Mouse (Mus musculus): Measurements from ENCODE around the gene Adamtsl1.

Adamtsl1 gene

DNA sequence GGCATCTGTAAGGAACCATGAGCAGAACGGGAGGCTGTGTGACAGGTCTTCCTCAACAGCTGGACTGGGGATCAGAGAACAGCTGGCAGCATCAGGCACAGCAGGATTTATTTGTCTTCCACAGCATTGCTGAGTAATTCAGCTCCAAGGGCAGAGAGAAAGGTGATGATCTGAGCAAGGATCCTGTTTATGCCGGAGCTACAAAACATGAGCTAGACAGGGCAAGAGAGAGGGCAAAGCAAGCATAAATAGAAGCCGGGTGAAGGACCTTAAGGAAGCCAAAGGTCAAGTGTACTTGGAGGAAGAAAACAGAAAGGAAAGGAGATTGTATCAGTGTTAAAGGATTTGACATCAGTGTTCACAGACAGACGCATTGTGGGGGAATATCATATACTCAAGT is 158.3 kb downstream of the Adamtsl1 start:
- no peak for DNase-seq (ENCODE audit: low spot score)

DNA sequence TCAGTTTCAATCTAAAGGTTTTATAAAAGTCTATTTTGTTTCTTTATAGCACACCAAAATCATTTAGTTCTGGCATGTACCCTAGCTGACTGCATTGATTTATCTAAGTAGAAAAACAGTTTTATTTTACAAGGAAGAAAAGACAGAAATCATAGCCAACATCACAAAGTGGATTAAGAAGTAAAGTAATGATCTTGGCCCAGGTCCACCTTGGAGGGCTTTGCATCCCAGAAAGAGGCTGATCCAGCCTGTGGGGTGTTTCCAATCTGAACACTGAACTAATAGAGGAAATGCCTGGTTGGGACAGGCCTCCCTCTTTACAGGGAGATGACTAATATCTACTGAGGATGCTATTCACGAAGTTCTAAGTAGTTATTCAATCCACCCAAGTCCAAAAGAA is 163.6 kb downstream of the Adamtsl1 start:
- DNase-seq (ENCODE audit: low spot score): no peak

DNA sequence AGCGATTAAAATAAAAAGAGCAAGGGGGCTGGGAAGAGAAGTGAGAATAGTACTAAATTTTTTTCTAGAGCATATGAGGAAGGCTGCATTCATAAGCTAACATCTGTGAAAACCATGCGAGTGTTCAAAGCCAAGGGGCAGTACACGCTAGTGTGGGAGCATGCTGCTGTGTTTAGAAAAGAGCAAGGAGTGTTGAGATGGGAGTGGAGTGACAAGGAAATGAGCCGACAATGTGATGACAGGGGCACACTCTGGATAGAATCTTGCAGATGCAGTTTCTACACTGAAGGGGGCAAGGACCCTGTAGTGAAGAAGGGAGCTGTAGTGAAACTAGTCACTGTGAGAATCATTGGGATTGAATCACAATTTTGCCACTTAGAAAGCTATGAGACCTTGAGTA is 172.2 kb downstream of the Adamtsl1 start:
- DNase-seq (ENCODE audit: low spot score): no peak

DNA sequence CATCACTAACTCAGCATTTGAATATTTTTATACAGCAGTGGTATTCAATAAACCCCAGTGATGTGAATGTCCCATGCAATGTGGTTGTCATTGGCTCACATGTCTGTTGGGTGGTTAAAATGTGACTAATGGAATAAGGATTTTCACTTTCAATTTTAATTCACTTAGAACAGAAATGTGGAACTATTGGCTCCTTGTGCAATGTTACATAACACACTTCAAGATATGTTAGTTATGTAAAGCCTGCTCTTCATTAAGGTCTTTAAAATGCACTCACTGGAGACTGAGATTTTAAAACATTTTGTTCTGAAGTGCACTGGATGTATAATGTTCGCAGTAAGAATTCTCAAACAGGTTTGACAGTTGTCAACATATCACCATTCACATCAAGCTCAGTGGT is 181.3 kb downstream of the Adamtsl1 start:
- DNase-seq (ENCODE audit: low spot score): no peak

DNA sequence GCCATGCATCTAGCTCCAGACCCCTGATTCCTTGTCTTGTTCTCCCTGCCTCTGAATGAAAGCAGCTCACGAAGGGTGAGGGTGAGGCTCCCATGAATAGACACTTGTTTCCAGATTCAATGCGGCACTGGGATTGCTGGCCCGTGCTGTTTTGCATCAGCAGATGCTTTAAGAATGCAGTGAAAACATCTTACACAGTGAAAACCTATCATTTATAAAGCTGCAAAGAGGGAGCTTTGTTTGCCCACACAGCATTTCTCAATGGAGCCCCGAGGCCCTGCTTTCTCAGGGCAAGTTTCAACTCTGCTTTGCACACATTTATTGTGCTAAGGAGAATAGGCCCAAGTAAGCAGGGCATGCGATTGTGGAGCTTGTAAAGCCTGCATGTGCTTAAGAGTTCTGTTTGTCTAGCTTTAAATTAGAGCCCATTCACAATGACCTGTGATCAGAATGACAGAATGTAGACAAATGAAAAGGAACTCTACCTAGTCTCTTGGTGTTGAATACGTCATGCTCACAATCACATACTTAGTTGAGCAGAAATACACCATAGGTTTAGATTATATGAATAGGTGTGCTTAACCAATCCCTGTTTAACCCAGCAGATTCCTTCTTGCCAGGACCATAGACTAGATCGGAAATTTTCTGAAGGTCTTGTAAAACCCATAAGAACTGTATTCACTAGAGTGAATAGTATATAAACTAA is 193.5 kb downstream of the Adamtsl1 start:
- no peak for DNase-seq (ENCODE audit: low spot score)

DNA sequence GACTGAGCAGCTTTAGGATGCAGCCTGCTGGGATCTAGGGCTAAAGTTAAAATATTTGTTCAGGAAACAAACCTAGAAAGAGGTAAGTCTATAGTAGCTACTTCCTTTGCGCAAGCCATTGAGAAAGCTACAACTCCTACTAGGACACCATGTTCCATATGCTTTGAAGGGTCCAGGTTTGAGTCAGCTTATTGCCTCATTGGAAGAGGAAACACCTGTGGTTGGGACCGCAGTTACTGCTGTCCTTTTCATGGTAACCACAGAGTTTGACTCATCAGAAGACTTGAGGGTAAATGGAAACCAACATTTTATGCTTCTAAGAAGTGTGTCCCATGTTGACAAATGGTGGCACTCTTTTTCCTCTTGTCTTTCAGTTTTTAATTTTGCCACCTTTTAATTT is 195.7 kb downstream of the Adamtsl1 start:
- DNase-seq (ENCODE audit: low spot score): no peak

DNA sequence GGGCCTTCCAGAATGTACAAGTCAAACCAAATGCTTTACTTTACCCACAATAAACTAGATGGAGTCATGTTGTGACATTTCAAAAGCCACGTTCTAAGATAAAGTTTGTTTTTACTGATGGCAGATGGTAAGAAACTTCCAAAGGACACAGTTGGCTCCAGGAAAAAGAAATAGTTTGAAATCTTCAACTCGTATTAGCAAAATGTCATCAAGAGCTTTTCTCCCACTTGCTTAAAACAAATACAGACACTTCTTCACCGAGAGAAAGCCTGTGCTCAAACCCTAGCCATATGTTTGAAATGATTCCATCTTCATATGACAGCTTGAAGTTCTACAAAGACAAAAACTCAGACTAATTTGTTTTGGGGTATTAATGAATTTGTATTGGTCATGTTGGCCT is 211.0 kb downstream of the Adamtsl1 start:
- no peak for DNase-seq (ENCODE audit: low spot score)

DNA sequence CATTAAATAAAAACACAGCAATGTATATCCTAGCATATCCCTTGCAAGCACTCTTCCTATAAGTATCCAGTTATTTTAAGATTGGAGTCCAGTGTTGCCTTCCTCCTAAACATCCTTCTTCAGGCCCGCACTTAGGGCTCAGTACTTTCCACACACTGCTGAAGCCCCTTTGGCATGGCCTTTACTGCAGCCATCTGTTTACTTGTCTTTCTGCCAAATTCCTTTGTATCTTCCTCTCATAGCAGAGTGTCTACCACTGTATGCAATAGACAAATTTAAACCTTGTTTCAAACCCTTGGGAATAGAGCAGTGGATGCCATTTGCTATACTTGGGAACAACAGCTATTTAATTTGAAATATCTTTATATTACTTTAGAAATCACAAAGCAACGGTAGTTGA is 213.8 kb downstream of the Adamtsl1 start:
- DNase-seq (ENCODE audit: low spot score): no peak

DNA sequence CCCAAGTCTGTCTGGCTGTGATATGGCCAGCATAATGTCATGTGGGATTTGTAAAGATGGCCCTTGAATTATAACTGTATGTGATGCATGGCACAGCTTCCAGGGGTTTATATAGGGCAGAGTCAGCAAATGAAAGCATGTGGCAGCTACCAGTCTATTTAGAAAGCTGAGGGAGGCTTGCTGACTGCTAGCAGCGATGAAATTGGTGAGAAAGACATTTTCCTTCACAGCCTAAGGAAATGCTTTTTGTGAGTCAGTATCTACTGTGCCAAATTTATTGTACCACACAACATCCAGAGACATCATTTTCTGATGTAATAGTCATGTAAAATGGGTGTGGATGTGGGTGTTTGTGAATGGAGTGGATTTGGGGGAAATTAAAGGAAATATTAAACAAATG is 214.4 kb downstream of the Adamtsl1 start:
- no peak for DNase-seq (ENCODE audit: low spot score)

DNA sequence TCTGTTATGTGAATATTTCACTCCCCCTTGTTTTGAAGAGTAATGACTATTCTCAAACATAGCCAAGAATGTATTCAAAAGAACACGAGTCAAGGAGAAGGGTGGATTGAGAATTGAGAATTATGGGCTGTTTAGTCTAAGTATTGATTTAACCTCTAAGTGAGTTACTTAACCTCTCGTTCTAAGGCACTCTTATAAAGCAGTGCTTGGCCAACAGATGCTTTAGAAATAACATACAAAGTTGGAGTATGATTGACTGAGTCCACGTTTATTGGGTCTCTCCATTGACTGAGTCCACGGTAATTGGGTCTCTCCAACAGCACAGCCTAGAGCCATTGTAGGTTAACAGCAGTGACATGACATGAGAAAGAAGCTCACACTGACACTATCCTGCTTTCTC is 226.5 kb downstream of the Adamtsl1 start:
- no peak for DNase-seq (ENCODE audit: low spot score)

DNA sequence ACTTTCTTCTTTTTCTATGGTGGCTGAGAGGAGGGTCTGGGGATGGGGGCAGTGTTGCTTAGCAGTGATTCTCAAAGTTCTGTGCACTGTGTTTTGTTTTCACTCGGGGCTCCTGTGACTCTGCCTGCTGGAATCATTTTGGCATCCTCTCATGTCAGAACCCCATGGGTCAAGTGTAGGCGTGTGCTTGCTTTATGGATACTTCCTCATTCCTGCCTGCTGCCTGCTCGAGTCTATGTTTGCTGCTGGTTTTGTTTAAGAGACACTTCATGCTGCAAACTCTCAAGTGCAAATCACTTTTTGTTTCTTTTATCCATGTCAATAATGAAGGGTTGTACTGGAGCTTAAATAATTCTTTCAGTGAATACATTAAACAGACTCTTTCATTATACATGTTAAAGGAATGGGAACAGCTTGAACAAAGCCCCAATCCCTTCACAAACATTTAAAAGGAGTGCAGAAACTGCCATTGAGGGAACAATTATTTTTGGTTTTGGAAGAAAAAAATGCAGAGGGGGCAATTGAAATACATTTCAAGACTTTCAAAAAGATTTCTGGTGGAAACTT is 227.9 kb downstream of the Adamtsl1 start:
- no peak for DNase-seq (ENCODE audit: low spot score)

DNA sequence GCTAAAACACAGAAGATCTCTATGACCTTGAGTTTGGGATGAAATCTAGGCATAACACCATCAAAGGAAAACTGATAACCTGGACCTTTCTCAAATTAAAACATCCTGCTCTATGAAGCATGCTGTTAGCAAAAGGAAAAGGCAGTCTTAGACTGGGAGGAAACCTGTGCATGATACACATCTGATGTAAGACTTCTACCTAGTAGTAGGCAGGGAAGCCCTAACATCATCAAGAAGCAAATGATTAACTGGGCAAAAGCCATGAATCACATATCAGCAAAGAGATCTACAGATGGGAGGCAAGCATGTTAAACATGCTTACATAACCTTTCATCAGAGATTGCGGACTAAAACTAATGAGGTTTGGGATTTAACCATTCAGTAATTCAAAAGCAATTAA is 229.5 kb downstream of the Adamtsl1 start:
- DNase-seq (ENCODE audit: low spot score): no peak

DNA sequence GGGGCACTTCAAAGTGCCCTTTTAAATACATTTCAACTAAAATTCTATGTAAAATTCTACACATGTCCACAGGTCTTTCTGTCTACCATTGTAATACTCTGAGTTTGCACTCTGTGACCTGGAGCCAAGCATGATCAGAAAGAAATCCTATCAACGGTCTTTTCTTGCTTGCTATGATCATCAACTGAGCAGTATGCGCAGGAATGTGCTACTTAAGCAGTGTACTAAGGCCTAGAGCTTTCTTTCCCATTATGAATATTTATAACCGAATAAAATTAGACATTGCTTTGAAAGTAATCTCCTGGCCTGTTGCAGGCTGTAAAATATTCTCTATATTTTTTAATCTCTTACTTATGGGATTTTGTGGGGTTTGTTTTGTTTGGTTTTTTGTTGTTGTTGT is 248.7 kb downstream of the Adamtsl1 start:
- DNase-seq (ENCODE audit: low spot score): no peak

DNA sequence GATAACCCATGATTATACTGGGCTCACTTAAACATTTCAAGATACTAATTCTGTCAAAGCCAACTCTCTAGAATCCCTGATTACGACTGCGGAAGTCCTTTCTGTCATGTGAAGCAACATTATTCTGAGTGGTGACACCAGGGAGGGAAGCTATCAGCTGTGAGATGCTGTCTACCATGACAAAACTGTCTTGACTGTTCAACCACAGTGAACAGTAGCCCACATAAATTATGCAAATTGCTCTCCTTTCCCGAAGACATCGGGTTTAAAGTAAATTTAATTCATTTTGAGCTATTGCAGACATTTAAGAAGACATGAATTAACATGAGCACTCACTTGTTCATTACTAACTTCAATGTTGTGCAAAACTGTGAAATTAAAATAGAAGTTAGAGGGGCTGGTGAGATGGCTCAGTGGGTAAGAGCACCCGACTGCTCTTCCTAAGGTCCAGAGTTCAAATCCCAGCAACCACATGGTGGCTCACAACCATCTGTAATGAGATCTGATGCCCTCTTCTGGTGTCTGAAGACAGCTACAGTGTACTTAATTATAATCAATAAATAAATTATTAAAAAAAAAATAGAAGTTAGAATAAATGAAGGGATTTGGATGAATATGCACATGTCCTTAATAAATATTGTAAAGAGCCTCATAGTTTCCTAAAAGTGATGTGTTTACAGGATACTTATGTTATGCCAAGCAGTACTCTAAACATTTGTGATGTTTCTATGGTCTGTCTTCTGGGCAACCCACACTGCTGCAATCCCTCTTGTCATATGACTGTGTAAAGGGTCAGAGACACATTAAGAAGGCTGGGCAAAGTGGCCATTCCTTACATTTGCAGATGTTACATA is 249.4 kb downstream of the Adamtsl1 start:
- DNase-seq (ENCODE audit: low spot score): no peak

DNA sequence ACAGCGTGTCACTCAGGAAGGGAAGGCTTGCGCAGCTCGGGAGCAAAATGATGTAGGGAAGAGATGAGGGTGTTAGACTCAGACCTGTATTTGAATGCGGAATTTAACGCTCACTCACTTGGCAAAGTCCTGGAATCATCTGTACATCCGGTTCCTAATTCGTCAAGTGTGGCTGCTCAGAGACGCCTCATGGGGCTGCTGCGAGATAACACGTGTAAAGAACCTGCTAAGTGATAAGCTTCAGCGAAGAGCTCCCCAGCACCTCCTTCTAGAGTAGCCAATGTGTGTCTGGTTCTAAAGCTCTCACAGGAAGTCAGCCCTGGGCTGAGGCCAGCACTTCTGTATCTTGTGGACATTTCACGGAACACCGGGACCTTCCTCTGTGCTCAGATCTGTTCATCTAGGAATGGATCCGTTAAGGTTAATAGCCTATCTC is 250.1 kb downstream of the Adamtsl1 start:
- no peak for DNase-seq (ENCODE audit: low spot score)

DNA sequence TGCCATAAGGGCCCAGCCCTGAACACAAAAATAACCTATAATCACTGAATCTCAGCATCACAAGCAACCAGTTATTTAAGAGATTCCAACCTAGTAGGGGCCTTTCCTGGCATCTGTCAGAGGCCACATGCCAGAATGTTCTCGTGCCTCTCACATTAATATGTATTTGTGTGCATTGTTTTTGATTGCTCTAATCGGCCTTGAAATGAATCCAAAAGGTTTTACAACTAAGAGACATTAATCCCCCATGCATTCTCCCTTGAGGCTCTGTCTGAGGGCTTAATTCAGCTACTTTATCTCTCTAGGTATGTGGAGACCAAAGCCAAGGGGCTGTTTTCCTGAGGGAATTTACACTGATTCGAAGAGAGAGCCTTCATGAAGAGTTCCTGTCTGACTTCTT is 250.5 kb downstream of the Adamtsl1 start:
- no peak for DNase-seq (ENCODE audit: low spot score)

DNA sequence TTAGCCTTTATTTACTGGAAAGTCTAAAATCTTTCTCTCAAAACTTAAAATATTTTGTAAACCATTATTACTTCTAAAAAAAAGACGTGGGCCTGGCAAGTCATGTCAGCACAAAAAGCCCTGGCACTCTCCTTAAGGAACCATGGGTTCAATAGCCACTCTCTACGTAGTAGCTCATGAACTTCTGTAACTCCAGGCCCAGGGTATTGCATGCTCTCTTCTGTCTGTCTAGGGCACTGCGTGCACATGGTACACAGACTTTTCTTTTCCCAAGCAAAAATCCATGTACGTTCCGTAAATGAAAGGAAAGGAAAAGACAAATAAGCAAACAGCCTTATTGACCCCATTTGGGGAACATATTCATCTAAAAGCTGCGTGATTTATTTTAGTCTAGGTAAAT is 253.7 kb downstream of the Adamtsl1 start:
- no peak for DNase-seq (ENCODE audit: low spot score)

DNA sequence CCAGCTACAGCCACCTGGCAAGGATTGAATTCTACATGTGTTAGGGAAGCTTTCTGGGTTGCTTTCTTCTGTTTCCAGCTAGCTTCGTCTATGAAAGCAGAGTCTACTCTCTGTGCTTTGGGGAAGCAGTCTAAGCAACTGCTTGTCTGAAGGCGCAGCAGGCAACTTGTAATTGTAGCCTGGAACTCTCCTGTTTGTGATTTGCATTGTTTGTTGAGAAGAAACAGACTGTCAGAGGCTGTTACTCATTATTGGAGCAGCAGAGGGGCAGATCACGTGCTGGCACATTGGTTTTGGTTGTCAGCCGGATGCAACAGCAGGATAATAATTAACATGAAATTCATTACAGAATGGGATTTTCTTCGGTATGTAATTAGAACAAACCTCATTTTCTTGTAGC is 254.1 kb downstream of the Adamtsl1 start:
- no peak for DNase-seq (ENCODE audit: low spot score)

DNA sequence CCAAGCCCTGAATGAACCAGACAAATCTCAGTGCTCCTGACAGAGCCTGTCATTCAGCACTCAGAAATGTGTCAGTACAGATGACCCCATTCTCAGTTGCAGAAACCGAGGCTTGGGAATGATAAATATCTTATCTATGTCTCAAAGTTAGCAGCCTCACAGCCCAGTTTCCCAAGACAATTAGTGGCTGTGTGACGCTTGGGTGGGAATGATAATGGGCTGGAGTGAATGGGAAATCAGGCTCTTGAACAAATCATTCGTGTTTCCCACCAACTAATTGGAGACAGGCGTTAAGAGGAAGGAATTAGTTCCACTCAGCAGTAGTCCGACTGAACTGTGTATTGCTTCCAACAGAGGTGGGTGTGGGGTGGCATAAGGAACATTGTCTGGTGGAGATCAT is 268.5 kb downstream of the Adamtsl1 start:
- DNase-seq (ENCODE audit: low spot score): no peak

DNA sequence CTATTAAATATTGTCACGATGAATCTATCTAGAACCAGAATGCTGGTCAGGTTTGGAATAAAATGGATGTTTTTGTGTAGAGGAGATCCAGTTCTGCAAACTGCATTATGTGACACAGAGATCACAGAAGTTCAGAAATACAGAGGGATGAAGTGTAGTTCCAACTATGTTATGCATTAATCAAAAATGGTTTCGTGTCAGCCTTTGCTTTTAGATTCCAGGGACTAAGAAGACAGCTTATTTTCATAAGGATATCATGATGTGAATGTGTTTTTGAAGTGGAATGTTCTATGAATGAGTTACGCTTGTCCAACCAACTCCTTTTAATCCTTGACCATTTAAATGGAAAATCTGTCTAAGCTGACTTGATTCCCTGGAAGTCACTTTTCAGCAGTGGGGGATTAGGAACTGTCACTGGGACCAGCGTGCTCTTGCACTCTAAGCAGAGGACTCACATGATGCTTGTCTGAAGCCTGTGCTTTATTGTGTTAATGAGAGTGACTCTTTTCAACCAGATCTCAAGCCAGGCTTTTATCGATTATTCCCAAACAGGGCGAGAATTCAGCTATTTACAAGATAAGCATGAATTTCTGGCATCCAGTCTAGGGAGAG is 269.9 kb downstream of the Adamtsl1 start:
- DNase-seq (ENCODE audit: low spot score): no peak

DNA sequence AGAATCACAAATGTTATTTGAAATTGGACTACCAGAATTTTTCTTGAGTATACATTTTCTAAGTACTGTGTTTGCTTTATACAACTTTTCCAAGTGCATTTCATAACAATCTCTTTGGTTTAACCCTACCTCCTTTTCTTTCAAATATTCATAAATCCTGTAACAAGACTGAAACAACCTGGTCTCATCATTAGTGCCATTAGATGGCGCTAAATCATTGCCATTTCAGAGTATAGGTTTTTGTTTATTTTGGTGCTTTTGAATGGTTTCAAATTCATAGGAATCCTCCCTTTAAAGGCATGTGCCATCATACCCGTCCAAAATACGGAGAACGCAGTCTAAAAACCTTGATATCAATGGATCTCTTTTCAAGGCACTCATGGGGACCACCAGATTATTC is 270.5 kb downstream of the Adamtsl1 start:
- no peak for DNase-seq (ENCODE audit: low spot score)

DNA sequence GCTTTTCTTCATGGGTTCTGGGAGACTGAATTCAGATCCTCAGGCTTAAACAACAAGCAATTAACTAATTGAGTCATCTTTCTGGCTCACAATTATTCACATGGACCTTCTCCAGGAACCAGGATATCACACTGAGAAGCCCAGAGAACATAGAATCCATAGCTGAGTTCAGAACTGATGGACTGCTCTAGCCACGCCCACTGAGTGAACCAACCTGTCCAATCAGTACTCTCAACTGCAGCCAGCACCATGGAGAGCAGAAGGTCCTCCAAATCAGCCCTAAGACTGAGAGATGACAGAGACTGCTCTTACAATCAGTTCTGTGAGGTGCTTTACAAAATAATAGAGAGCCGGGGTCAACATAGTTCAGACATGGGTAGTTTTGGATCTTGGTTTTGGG is 276.3 kb downstream of the Adamtsl1 start:
- no peak for DNase-seq (ENCODE audit: low spot score)

DNA sequence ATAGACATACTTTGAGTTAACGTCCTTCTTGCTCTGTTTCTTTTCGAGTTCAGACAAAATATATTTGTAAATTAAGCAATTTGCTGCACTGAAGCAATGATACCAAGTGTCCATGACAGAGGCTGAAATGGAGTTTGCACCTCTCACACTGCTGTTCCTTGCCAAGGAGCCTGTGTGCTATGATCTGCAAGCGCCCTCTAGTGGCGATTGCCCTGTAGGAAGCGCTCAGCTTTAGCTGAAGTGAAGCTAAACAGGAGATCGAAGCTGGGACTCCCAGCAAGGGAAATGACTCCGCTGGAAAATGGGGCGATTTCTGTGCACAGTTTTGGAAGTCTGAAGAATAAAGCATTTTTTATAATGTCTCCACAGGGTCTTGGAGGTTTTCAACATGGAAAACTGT is 287.8 kb downstream of the Adamtsl1 start:
- peak; percentile 51 for DNase-seq (ENCODE audit: low spot score)
